Mouse (Mus musculus) lung, adult 2 months (tissue): ENCODE data around the gene Srf. TPM values are rescaled to one million over a fixed set of nuclear protein-coding genes. Genes with fewer than 3 reads are reported as not detected.
"Not testable (repeated sequence)": the region's sequence is repeated elsewhere in the genome, so short reads cannot be mapped to it uniquely, and the experiment has no call there.

Experiments
- DNase-seq: peaks from one replicate; pipeline ENCODE4 v3.0.0; 2022
- H3K4me1 ChIP-seq: fragments of 200-500 bp; 2 replicates; pipeline ENCODE4 v1.6.1; 2011; ENCODE audit warnings: low read length; ENCODE audit not compliant: control insufficient read depth, insufficient read depth
- H3K4me3 ChIP-seq: fragments of 200-500 bp; replicated peaks from 2 replicates; pipeline ENCODE3; 2011; ENCODE audit warnings: low read depth, mild to moderate bottlenecking, control low read depth, low read length; ENCODE audit errors: extremely low read depth
- CTCF ChIP-seq: fragments of 200-500 bp; IDR thresholded peaks from 2 replicates; pipeline ENCODE4 v1.5.1; 2011; ENCODE audit warnings: mild to moderate bottlenecking, low read length, control low read depth; ENCODE audit not compliant: insufficient read depth
- POLR2A ChIP-seq: fragments of 200-500 bp; IDR thresholded peaks from 2 replicates; pipeline ENCODE4 v1.6.1; 2011; ENCODE audit warnings: low read depth, mild to moderate bottlenecking, control low read depth, low read length, borderline replicate concordance; ENCODE audit errors: extremely low read depth
- WGBS: fragments of 180-500 bp; shearing (Covaris S2); methylation state at CpG from one replicate; pipeline ENCODE4 v1.1.7; 2018; 5-methylcytosine and 5-hydroxymethylcytosine counted together
- polyA plus RNA-seq: library from polyadenylated mRNA; depleted of rRNA; stranded (reverse); fragments of >200 nt; gene quantifications from 2 replicates; pipeline ENCODE4 v1.2.3, GENCODE M21; 2012

The Srf gene
- polyA plus RNA-seq, 1 experiment, result 162 TPM

GRCm38 (mm10) chr17:46559146-46559545, 3.2 kb upstream of the Srf start:
- no peak for DNase-seq
- TF ChIP-seq CTCF (no peak), POLR2A (no peak)
- no peak overlapping the region for H3K4me3 ChIP-seq
- peaks cover 3% of the 10 kb centered on the region; the same call in 1 of the 2 replicates for H3K4me1 ChIP-seq
- WGBS, result 86% methylated on average over 6 of the region's 6 CpGs

GRCm38 (mm10) chr17:46558151-46558550, 2.2 kb upstream of the Srf start:
- 86% methylated on average over 5 of the region's 5 CpGs for WGBS
- no peak for TF ChIP-seq POLR2A
- no peak for TF ChIP-seq CTCF
- H3K4me3 ChIP-seq, result no peak overlapping the region
- peaks cover 12% of the 10 kb centered on the region for H3K4me1 ChIP-seq
- DNase-seq, result no peak

GRCm38 (mm10) chr17:46557321-46557720, 1.3 kb upstream of the Srf start:
- H3K4me3 ChIP-seq, DNase-seq: not testable (repeated sequence)
- peaks cover 12% of the 10 kb centered on the region for H3K4me1 ChIP-seq

- peak overlapping the region; percentile 70 for H3K4me3 ChIP-seq
- no peak for TF ChIP-seq CTCF
- TF ChIP-seq POLR2A, result 0 out of 2 replicates have a peak, but pooled peaks have one; percentile 22
- H3K4me1 ChIP-seq, result peaks cover 12% of the 10 kb centered on the region
- WGBS, result under 1% methylated on average over 11 of the region's 11 CpGs
- no peak for DNase-seq
Measured at GRCm38 (mm10) chr17:46556584-46556945, 590 bp upstream of the Srf start.

GRCm38 (mm10) chr17:46554977-46555672, 850 bp downstream of the Srf start:
- 1% methylated on average over 75 of the region's 75 CpGs for WGBS
- peak; percentile 70 for DNase-seq
- H3K4me3 ChIP-seq, result peak overlapping the region; percentile 79
- TF ChIP-seq CTCF, result no peak
- no peak for TF ChIP-seq POLR2A
- peaks cover 12% of the 10 kb centered on the region for H3K4me1 ChIP-seq

GRCm38 (mm10) chr17:46554646-46554976, 1.4 kb downstream of the Srf start:
- H3K4me3 ChIP-seq, result peak overlapping the region; percentile 79
- under 1% methylated on average over 11 of the region's 11 CpGs for WGBS
- H3K4me1 ChIP-seq, result peaks cover 12% of the 10 kb centered on the region
- TF ChIP-seq CTCF (no peak), POLR2A (peak; percentile 10; the same call in 1 of the 2 replicates)
- peak; percentile 50 for DNase-seq

GRCm38 (mm10) chr17:46553926-46554325, 2.0 kb downstream of the Srf start:
- Histone ChIP-seq H3K4me3 (no peak overlapping the region), H3K4me1 (peaks cover 12% of the 10 kb centered on the region)
- WGBS, result 51% methylated on average over 3 of the region's 3 CpGs
- DNase-seq, result no peak
- no peak for TF ChIP-seq CTCF

GRCm38 (mm10) chr17:46553469-46553868, 2.5 kb downstream of the Srf start:
- peaks cover 12% of the 10 kb centered on the region for H3K4me1 ChIP-seq
- no peak for DNase-seq
- TF ChIP-seq POLR2A (no peak), CTCF (no peak)
- 56% methylated on average over 11 of the region's 11 CpGs for WGBS
- peak overlapping the region; percentile 12 for H3K4me3 ChIP-seq

- TF ChIP-seq POLR2A (peak; percentile 56; the same call in 1 of the 2 replicates), CTCF (no peak)
- H3K4me3 ChIP-seq, result peak overlapping the region; percentile 67
- H3K4me1 ChIP-seq, result peaks cover 12% of the 10 kb centered on the region
- peak; percentile 93 for DNase-seq
- 9% methylated on average over 24 of the region's 24 CpGs for WGBS
Measured at GRCm38 (mm10) chr17:46552841-46553423, 3.0 kb downstream of the Srf start.

GRCm38 (mm10) chr17:46552151-46552550, 3.8 kb downstream of the Srf start:
- 72% methylated on average over 7 of the region's 7 CpGs for WGBS
- peaks cover 12% of the 10 kb centered on the region for H3K4me1 ChIP-seq
- DNase-seq, result no peak
- H3K4me3 ChIP-seq, result no peak overlapping the region
- TF ChIP-seq POLR2A (no peak), CTCF (no peak)
